Mouse (Mus musculus): ENCODE data around the gene Cldn3. TPM values are rescaled to one million over a fixed set of nuclear protein-coding genes. Genes with fewer than 3 reads are reported as not detected.

Cldn3 gene
- polyA plus RNA-seq, 1 experiment from 2014 or later = 13.0 TPM

Other genes with a start within 250 kb of the Cldn3 start
- gene Eln, start 238.9 kb upstream of the Cldn3 start, polyA plus RNA-seq (2015; fragmentation: Nextera tagmentation; extraction: Ambion mirVana) = 8.3 and 10.9 TPM in 2 replicates
- not detected in 2 replicates for gene Tmem270, start 79.5 kb upstream of the Cldn3 start, polyA plus RNA-seq (2015; fragmentation: Nextera tagmentation; extraction: Ambion mirVana)
- gene Cldn13, start 70.7 kb upstream of the Cldn3 start, polyA plus RNA-seq (2015; fragmentation: Nextera tagmentation; extraction: Ambion mirVana) = not detected in 2 replicates
- gene Mettl27, start 53.8 kb upstream of the Cldn3 start, polyA plus RNA-seq (2015; fragmentation: Nextera tagmentation; extraction: Ambion mirVana) = 8.4 and 10.6 TPM in 2 replicates
- not detected in 2 replicates for gene Cldn4, start 39.3 kb upstream of the Cldn3 start, polyA plus RNA-seq (2015; fragmentation: Nextera tagmentation; extraction: Ambion mirVana)
- 70.6 and 78.0 TPM in 2 replicates for gene Abhd11, start 22.9 kb downstream of the Cldn3 start, polyA plus RNA-seq (2015; fragmentation: Nextera tagmentation; extraction: Ambion mirVana)
- gene Stx1a, start 37.3 kb downstream of the Cldn3 start, polyA plus RNA-seq (2015; fragmentation: Nextera tagmentation; extraction: Ambion mirVana) = 81.6 and 110 TPM in 2 replicates
- 35.2 and 40.4 TPM in 2 replicates for gene Dnajc30, start 78.0 kb downstream of the Cldn3 start, polyA plus RNA-seq (2015; fragmentation: Nextera tagmentation; extraction: Ambion mirVana)
- gene Bud23, start 78.7 kb downstream of the Cldn3 start, polyA plus RNA-seq (2015; fragmentation: Nextera tagmentation; extraction: Ambion mirVana) = 81.9 and 96.3 TPM in 2 replicates
- gene Vps37d, start 92.1 kb downstream of the Cldn3 start, polyA plus RNA-seq (2015; fragmentation: Nextera tagmentation; extraction: Ambion mirVana) = 27.2 and 27.7 TPM in 2 replicates
- gene Mlxipl, start 103.7 kb downstream of the Cldn3 start, polyA plus RNA-seq (2015; fragmentation: Nextera tagmentation; extraction: Ambion mirVana) = 0.68 and 0.76 TPM in 2 replicates
- gene Tbl2, start 163.4 kb downstream of the Cldn3 start, polyA plus RNA-seq (2015; fragmentation: Nextera tagmentation; extraction: Ambion mirVana) = 19.2 and 22.0 TPM in 2 replicates
- gene Bcl7b, start 182.1 kb downstream of the Cldn3 start, polyA plus RNA-seq (2015; fragmentation: Nextera tagmentation; extraction: Ambion mirVana) = 49.7 and 53.9 TPM in 2 replicates
- gene Baz1b, start 201.1 kb downstream of the Cldn3 start, polyA plus RNA-seq (2015; fragmentation: Nextera tagmentation; extraction: Ambion mirVana) = 34.4 and 39.4 TPM in 2 replicates